Mouse (Mus musculus) embryo, embryonic 10.5 days (tissue): ENCODE data around the gene Rpl18a.
A peak's percentile ranks its signal among the peaks of the same experiment; 100 is the strongest.

Source experiments
- DNase-seq: peaks from one replicate; pipeline ENCODE4 v3.0.0-alpha.2; 2015; ENCODE audit warnings: low spot score

Rpl18a gene

DNA sequence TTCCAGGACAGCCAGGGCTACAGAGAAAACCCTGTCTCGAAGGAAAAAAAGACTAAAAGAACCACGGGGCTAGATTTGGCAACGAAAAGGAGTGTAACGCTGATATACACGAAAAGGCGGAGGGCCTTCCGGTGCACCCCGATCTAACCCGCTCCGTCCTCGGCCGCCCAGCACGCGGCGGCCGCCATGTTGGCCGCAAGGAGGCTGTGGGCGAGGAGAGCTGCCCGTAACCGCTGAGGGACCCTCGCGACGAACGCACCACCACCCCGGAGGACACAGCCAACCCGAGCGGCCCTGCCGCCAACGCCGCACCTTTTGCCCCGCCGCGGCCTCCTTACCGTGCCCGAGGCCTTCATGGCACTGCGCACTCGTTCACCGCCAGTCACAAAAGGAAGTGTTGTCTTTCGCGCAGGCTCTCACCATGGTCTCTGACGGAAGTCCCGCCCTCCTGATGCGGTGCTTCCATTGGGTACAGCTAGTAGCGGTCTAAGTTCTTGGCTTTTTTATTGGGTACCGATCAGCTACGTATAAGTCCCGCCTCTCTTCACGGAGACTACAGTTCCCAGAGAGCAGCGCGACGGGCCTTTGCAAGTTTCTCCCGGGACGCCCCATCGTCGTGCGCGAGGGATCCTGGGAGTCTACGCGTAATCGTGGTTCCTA, at the start of gene Rpl18a:
Rpl18a (minus strand) TSS at position 392 of the 660 bp plus-strand sequence.
- DNase-seq: peak; percentile 99

DNA sequence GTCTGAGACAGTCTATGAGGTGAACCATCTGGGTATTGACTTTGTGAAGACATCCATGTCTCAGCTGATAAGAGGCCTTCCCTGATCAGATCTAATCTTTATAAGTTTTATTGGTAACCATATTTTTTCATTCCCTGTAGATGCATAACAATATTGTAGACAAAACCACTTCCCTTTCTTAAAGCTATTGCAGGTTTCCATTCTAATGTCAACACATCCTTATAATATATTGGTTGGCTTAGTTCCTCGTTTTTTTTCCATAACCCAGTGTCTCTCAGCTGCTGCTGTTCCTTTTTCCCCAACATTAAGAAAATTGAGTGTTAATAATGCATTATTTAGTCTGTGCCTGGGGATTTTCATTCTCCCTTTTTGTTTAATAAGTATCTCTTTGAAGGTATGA, 46.0 kb upstream of the Rpl18a start:
- DNase-seq: no peak

DNA sequence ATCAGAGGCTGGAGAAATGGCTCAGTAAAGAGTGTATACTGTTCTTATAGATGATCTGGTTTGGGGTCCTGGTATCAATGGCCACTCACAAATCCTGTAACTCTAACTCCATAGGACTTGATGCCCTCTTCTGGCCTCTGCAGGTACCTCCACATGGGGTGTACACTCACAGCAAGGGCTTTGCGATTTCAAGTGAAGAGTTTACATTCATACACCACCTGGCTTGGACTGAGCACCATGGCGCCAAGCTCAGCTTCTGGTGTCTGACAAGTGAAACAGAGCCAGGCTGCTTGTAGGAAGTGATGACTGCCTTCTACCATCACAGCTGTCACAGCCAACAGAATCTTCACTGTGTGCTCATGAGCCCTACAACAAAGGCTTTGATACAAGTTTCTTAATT, 44.3 kb upstream of the Rpl18a start:
- no peak for DNase-seq

DNA sequence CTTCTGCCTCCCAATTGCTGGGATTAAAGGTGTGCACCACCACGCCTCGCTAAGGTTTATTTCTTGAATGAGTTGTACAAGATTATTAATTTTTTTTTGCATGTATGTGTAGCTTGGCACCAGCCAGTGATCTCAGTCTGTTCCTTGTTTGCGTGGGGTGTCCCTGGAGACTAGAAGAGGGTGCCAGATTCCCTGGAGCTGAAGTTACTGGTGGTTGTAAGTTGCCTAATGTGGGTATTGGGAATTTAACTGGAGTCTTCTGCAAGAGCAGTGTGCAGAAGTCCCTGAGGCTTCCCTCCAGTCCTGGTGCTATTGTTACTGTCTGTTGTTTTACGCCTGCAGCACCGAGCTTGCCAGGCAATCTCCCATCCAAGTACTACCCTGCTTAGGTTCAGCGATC, 40.0 kb upstream of the Rpl18a start:
- no peak for DNase-seq

DNA sequence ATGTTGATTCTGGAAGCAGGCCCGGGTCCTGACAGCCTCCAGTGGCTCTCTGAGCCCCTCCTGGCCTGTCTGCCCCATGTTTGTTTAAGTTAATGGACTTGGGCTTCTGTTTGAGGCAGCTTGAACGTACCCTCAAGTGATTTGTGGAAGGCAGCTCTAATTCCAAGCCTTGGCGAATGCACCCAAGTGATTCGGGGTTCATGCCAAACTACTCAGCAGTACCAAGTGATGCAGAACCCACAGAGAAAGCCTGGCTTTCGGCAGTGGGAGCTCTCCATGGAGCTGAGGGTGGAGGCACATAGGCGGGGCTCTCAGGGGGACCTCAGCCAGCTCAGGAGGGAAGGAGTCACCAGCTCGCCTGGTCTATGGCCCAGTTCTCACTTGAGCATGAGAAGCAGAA, 37.6 kb upstream of the Rpl18a start:
- DNase-seq: no peak

DNA sequence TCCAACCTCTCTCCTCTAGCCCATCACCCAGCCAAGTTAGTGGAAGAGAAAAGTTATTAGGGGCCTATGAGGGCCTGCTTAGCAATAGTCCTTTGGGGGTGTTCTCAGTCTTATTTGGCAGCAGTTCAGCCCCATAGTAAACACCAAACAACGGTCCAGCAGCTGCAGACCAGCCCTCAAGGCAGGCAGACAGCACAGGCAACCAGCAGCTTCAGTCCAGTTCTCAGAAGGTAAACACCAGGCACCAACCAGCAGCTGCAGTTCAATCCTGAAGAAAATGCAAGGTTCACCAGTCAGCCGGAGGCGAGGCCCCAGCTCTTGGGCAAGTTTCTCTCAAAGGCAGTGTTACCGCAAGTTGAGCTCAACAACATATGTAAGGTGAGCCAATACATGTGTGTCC, 35.8 kb upstream of the Rpl18a start:
- no peak for DNase-seq

DNA sequence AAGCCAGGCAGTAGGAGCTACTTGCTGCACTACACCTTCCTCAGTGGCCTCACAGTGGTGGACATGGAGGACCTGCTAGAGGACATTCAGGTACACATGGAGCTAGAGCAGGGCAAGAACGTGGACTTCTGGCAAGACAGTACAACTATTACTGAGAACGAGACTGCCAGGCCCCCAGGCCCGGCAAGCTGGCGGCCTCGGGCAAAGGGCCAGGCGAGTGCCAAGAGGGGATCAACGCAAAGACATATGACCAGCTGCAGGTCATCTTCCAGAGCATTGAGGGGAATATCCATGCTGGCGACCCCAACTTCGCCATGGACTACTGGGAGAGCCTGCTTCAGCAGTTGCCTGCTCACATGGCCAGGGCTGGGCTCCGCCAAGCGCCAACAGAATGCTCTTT, 34.5 kb upstream of the Rpl18a start:
- no peak for DNase-seq

DNA sequence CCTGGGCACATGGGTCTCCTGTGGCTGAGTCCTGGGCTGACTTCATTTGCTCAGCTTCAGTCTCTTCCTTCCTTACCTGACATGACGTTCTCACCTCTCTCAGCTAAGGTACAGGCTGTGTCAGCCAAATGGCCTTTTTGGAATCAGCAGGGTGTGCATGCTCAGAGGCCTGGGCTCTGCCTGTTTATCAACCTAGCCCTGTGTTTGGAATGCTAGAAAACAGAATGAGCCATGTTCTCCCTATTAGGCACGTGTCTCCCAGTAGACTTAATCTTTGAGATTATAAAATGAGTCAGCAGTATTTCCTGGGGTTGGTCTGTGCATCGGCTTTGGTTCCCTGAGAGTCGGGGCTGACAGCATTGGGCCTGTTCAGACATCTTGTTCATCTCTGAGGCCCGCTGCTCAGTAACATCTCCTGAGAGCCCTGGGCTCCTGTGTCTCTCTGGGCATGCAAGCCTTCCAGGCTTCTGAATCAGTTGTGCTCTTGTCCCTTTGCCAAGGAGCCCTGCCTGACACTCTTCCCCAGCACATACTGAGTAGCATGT, 31.6 kb upstream of the Rpl18a start:
- DNase-seq: no peak

DNA sequence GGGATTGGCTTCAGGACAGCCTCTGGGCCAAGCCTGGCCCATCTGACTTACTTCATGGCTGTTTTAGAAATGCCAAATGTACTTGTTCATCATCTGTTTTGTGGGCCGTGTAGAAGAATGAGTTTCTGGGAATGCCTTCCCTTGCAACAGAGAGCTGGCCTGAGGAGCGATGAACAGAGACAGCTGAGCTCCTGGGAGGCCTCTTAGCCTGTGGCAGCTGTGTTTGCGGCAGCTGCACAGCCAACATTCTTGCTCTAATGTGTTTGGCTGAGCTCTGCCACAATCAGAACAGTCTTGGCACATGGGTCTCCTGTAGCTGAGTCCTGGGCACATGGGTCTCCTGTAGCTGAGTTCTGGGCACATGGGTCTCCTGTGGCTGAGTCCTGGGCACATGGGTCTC, 30.9 kb upstream of the Rpl18a start:
- no peak for DNase-seq

DNA sequence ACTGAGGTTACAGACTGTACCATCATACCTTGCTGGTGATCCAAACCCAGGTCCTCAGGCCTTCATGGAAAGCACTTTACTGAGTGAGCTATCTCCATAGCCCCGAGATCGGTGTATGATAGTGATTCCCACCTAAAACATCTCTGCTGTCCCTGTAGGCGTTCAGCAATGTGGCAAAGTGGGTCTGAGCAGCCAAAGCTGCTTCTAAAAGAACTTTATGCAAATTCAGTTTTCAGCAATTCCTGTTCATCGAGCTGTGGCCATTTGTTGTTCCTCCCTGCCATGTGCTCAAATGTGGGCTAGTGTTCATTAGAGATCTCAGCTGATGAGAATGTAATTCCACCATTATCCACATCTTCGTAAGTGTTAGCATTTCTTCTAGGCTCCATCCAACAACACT, 29.2 kb upstream of the Rpl18a start:
- DNase-seq: no peak

DNA sequence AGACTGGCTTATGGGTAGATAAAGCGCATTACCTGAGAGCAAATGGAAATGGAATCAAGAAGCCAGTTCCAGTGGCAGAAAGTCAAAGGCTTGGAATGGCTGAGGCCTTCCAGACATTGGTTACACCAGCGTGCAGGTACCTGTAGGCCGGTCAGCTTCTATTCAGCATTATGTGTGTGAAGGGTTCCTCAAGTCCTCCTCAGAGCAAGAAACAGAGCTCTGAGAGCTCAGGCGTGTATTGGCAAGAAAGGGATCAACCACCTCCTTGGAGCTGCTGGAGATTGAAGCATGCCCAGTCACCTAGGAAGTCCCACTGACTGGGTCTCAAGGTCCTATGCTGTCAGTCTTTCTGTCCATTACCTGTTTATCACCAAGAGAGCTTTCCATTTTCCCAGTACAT, 28.5 kb upstream of the Rpl18a start:
- no peak for DNase-seq

DNA sequence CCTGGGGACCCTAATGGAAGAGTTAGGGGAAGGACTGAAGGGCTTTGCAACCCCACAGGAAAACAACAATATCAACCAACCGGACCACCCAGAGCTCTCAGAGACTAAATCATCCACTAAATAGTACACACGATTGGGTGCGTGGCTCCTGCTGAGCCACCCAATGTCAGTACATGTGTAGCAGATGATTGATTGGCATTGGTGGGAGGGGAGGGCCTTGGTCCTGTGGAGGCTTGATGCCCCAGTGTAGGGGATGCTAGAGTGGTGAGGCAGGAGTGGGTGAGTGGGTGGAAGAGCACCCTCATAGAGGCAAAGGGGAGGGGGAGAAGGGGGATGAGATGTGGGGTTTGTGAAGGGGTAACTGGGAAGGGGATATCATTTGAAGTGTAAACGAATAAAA, 26.9 kb upstream of the Rpl18a start:
- no peak for DNase-seq

DNA sequence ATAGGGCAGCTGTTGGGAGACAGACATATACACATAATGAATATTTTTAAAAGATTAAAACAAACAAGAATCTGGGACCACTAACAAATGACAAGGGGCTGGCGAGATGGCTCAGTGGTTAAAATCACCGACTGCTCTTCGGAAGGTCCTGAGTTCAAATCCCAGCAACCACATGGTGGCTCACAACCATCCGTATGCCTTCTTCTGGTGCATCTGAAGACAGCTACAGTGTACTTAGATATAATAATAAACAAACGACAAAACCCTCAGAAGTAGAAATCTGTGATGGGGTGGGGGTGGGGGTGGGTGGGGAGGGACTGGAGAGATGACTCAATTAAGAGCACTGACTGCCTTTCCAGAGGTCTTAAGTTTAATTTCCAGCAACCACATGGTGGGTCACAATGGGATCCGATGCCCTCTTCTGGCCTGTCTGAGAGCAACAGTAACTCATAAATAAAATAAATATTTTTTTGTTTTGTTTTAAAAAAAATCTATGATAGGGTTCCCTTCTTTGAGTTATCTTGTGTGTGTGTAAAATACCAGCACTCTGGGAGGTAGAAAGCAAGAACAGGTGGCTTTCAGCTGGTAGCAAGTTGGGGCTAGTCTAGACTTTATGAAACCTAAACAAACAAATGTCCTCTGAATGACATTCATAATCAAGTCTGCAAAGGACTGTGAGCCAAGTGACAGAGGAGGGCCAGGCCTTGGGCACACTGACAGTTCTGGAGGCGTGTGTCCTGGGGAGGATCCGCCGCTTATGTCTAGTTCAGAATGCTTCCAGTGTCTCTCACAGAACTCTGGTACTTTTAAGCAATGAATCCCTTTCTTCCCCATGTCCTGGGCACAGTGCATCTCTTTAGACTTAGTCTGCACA, 23.1 kb upstream of the Rpl18a start:
- DNase-seq: no peak

DNA sequence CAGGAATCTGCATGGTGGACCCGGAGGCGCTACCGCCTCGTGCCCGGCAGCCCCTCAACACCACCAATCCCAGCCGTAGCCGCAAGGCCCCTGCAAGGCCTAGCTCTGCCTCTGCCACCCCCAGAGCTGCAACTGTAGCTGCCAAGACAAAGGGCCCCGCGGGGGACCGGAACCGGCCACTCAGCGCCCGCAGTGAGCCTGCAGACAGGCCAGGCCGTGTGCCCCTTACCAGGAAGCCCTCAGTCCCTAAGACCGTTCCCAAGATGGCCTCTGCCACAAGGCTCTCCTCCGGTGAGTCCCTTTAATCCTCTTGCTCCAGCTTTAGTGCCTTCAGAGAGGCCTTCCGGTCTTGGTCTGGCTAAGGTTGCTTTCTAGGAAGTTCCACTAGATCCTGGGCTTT, 17.5 kb upstream of the Rpl18a start:
- no peak for DNase-seq

DNA sequence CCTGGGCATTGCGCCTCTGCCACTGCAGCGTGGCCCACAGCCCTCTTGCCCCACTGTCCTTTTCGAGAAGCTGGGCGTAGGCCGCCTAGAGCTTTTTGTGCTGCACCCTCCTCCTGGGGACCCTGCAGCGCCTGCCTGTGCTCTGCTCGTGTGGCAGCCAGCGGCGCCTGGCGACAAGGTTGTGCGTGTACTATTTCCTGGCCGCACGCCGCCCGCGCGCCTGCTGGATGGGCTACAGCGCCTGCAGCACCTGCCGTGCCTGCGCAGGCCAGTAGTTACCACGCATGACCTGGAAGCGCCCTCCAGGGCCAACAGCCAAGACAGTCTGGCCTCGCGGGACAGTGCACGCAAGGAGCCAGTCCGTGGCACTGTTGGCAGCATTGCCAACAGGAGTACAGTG, 16.3 kb upstream of the Rpl18a start:
- no peak for DNase-seq

DNA sequence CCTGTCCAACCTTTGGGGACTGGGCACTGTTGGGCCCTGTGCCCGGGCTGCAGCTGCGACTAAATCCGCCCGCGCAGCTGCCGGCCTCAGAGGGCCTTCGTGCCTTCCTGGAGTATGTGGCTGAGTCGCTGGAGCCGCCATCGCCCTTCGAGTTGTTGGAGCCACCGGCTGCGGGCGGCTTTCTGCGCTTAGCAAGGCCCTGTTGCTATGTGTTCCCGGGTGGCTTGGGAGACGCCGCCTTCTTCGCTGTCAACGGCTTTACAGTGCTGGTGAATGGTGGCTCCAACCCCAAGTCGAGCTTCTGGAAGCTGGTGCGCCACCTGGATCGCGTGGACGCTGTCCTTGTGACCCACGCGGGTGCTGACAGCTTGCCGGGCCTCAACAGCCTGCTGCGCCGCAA, 15.7 kb upstream of the Rpl18a start:
- no peak for DNase-seq

DNA sequence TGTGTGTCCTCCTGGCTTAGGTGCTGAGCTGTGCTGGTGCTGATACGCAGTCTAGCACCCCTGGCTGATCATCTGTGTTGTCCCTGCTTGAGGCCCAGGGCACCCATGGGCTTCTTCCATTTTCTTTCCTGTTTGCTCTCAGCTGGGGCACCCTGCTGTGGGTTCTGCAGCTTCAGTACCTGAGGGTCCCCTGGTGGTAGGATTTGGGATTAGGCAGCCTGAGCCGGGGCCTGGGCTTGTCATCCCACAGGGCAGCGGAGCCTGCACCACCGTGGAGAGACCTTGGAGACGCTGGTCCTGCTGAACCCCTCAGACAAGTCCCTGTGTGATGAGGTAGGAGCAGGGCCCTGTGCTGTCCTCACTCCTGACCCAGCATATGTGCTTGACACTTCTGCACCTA, 14.4 kb upstream of the Rpl18a start:
- DNase-seq: no peak

DNA sequence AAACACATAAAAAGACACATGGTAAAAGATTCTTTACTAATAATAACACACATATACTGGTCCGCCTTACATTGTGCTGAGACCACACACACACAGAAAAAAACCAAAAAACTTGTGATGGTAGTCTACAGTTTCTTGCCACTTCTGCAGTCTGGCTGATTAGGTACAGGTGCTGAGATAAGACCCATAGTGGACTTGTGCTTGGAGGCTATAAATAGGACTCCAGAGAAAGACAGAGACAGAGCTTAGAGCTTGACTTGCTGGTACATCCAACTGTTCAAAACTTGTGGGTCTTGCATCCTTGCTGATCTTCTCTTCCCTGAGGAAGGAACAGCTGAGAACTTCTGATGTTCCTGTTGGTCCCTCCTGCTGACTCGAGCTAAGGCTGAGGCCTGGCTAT, 10.3 kb upstream of the Rpl18a start:
- no peak for DNase-seq

DNA sequence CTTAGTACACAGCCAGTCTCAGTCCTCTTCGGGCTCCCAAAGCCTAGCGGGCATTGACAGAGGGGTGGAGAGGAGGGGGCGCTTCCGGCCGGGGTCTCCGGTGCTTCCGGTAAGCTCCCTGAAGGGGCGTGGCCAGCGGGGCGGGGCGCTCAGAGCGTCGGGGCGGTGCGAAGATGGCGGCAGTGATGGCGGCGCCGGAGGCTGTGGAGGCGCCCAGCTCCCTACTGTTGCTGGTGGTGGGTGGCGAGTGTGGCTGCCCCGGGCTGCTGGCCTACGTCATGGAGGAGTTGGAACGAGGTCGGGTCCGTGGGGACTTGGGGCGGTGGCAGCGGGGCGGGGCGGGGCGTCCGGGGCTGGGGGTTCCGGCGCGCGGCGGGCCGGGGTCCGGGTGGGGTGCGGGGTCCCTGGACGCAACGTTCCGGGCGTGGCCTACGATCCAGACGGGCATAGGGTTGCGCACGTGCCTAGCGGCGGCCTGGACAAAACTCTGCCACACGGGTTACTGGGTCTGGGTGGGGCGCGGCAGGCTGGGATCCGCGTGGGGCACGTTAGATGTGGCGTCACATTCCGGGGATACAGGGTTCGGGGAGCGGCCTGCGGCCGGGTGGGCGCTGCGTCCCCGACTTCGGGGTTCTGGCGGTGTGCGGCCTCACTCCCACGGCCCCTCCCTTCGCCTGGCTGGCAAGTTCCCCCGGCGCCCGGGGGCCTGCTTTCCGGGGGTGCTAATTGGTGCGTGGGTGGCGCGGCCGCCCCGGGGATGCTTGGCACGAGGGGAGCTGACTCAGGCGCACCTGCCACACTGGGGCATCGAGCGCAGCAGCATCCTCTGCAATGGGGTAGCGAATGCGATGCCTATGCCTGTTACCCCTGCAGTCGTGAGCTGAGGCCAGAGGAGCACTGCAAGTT, 8.9 kb upstream of the Rpl18a start, which contains the start of gene Map1s:
Map1s (plus strand) TSS at position 102 of the 906 bp plus-strand sequence.
- DNase-seq: peak; percentile 96

DNA sequence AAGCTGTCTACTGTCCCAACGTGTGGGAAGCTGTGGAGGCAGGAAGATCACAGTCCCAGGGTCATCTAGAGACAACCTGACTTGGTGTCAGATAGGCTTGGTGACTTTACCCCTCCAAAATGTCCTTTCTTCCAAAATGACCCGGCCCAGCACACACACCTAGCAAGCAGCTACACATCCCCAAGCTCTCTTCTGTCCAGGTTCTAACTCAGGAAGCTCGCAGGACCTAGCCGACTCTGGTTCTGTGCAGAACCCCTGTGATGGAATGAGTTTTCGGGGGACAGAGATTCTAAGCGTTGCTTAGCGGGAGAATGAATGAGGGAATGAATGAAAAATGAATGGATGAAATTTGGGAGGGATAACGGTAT, 8.2 kb upstream of the Rpl18a start:
- no peak for DNase-seq

DNA sequence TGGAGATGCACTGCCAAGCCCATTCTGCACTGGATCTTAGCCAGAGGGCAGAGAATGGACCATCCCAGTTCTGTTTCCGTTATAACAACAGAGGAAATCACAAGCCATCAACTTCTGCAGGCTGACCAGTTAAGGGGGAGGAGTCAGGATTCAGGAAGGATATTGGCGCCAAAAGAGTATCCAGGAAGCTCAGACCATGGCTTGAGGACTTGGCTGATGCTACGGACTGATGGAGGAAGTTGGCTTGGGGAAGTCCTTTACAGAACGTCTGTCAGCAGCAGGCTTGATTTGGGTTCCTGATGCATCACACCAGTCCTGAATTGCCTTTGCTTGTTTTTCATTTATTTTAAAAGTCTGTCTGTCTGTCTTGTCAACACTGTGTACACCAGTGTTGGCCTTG, 7.3 kb upstream of the Rpl18a start:
- no peak for DNase-seq

DNA sequence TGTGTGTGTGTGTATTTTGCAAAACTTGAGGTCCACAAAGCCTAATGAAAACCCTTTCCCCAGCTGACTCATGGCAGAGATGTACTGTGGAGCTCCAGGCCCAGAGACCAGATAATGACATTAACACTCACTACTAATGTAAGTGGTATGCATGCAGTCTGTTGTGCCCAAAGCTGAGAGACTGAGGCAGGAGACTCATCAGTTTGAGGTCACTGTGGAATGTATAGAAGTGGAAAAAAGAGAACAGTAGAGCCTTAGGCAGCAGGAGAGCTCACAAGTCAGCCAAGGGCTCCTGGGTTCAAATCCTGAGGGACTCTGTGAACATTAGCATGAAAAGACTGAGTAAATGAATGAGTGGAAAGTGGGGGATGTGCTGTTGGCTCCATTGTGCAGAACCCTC, 6.4 kb upstream of the Rpl18a start:
- no peak for DNase-seq
